Mouse (Mus musculus): ENCODE measurements around the gene 1700029H14Rik.

DNA sequence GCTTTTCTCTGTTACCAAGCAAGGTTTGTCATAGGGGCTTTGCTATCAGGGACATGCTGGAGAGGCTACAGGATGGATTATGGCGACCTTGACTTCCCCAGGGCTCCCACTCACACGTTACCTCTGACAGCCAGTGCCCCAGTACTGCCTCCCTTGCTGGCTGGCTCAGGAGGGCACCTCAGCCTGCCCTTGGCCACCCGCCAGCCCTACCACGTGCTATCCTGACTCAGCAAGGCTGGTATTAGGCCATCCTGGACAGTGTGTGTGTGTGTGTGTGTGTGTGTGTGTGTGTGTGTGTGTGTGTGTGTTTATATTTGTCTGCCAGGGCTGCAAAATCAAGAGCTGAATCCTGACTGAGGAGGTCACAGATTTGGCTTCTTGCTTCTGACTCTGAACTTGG lies 55.4 kb downstream of the 1700029H14Rik start:
- TF ChIP-seq CTCF (conservative IDR thresholded peaks at IDR 0.05; ENCODE audit: low read length) (no peak), NANOG (IDR thresholded peaks at IDR 0.05; ENCODE audit: borderline replicate concordance, low read length) (no peak)

All from E14TG2a.4 (cell line).